Mouse (Mus musculus) hindbrain, embryonic 16.5 days (tissue): Measurements from ENCODE around the gene Adap2. TPM values are rescaled to one million over a fixed set of nuclear protein-coding genes. Genes with fewer than 3 reads are reported as not detected.

Experiments
- ATAC-seq: fragments of 200-750 bp; cut with Nextera tagmentation; 2 replicates; pipeline ENCODE4 v1.8.0; 2017; ENCODE audit warnings: moderate TSS enrichment, moderate library complexity
- H3K27ac ChIP-seq: fragments of 300-500 bp; sonication (generic); 2 replicates; pipeline ENCODE4 v1.5.1; 2014; ENCODE audit warnings: low read depth, mild to moderate bottlenecking, control low read depth, low read length, moderate library complexity
- H3K27me3 ChIP-seq: fragments of 300-500 bp; sonication (generic); replicated peaks from 2 replicates; pipeline ENCODE4 v1.6.1; 2014; ENCODE audit warnings: low read length; ENCODE audit not compliant: control insufficient read depth, insufficient read depth
- H3K36me3 ChIP-seq: fragments of 300-500 bp; sonication (generic); 2 replicates; pipeline ENCODE4 v1.6.1; 2014; ENCODE audit warnings: mild to moderate bottlenecking, low read length, moderate library complexity, mixed read lengths; ENCODE audit not compliant: control insufficient read depth, insufficient read depth
- H3K4me1 ChIP-seq: fragments of 300-500 bp; sonication (generic); 2 replicates; pipeline ENCODE4 v1.6.1; 2014; ENCODE audit warnings: low read depth, low read length; ENCODE audit not compliant: control insufficient read depth, insufficient read depth
- H3K4me2 ChIP-seq: fragments of 300-500 bp; sonication (generic); 2 replicates; pipeline ENCODE4 v1.6.1; 2014; ENCODE audit warnings: mild to moderate bottlenecking, low read length, control low read depth, moderate library complexity
- H3K4me3 ChIP-seq: fragments of 300-500 bp; sonication (generic); 2 replicates; pipeline ENCODE4 v1.5.1; 2014; ENCODE audit warnings: mild to moderate bottlenecking, low read length, control low read depth, moderate library complexity
- H3K9ac ChIP-seq: fragments of 300-500 bp; sonication (generic); 2 replicates; pipeline ENCODE4 v1.6.1; 2014; ENCODE audit warnings: low read depth, mild to moderate bottlenecking, control low read depth, low read length, moderate library complexity
- H3K9me3 ChIP-seq: fragments of 300-500 bp; sonication (generic); 2 replicates; pipeline ENCODE4 v1.6.1; 2014; ENCODE audit warnings: mild to moderate bottlenecking, low read length, moderate library complexity; ENCODE audit not compliant: control insufficient read depth
- WGBS: fragments of 180-500 bp; shearing (Covaris S2); extraction: QIAGEN DNeasy Blood & Tissue Kit; methylation state at CpG from one replicate; pipeline ENCODE4 v1.1.7; 2014; 5-methylcytosine and 5-hydroxymethylcytosine counted together
- polyA plus RNA-seq: library from polyadenylated mRNA; unstranded; fragments of >200 nt; fragmentation: Nextera tagmentation; extraction: Ambion mirVana; gene quantifications from 2 replicates; pipeline ENCODE4 v1.2.1, GENCODE M21; 2015

Gene Adap2
- polyA plus RNA-seq, 1 experiment from 2014 or later: 4.1 TPM

GRCm38 (mm10) chr11:80218657-80219293 is 64.9 kb downstream of the Adap2 start:
- Histone ChIP-seq H3K9me3 (no peaks in the 10 kb centered on the region), H3K4me2 (no peak overlapping the region), H3K27ac (no peak overlapping the region), H3K36me3 (no peaks in the 10 kb centered on the region; the same call in 1 of the 2 replicates), H3K9ac (no peak overlapping the region), H3K4me1 (no peaks in the 10 kb centered on the region), H3K4me3 (no peak overlapping the region), H3K27me3 (no peaks in the 10 kb centered on the region)
- no peak for ATAC-seq
- 88% methylated on average over 11 of the region's 11 CpGs for WGBS

Other genes starting within 250 kb of the Adap2 start
- 37.3 and 39.9 TPM in 2 replicates for gene Utp6, start 191.7 kb upstream of the Adap2 start, polyA plus RNA-seq
- 9.3 and 9.9 TPM in 2 replicates for gene Suz12, start 161.0 kb upstream of the Adap2 start, polyA plus RNA-seq
- 12.6 and 13.8 TPM in 2 replicates for gene Crlf3, start 73.1 kb upstream of the Adap2 start, polyA plus RNA-seq
- gene Atad5, start 64.7 kb upstream of the Adap2 start, polyA plus RNA-seq: 4.3 and 4.4 TPM in 2 replicates
- gene Tefm, start 11.9 kb upstream of the Adap2 start, polyA plus RNA-seq: 21.0 and 22.0 TPM in 2 replicates
- gene Rnf135, start 29.7 kb downstream of the Adap2 start, polyA plus RNA-seq: 4.6 and 4.9 TPM in 2 replicates
- gene Rhot1, start 54.9 kb downstream of the Adap2 start, polyA plus RNA-seq: 66.9 and 69.9 TPM in 2 replicates
- gene Rhbdl3, start 146.8 kb downstream of the Adap2 start, polyA plus RNA-seq: 4.2 and 4.7 TPM in 2 replicates
- gene 5730455P16Rik, start 223.9 kb downstream of the Adap2 start, polyA plus RNA-seq: 36.9 and 41.1 TPM in 2 replicates
- 159 and 176 TPM in 2 replicates for gene Zfp207, start 229.2 kb downstream of the Adap2 start, polyA plus RNA-seq